In the genomic region with DNA sequence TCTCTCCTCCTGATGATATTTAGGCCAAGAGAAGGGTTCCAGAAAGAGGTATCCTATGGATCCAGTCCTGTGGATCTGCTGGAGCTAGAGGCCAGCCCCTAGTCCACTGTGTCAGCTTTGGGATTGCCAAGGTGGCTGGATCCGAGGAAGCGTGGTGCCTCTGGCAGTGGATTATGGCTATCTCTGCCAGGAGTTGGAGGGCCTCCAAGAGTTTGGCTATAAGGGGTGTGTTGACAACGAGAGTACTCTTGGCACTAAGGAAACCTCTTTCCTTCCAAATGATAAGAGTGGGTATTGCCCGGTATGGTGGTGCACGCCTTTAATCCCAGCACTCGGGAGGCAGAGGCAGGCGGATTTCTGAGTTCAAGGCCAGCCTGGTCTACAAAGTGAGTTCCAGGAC, we compare ENCODE assay signal across 26 mouse cellular contexts. TPM values are rescaled to one million over a fixed set of nuclear protein-coding genes. Genes with fewer than 3 reads are reported as not detected.
DNase-seq lines count a peak whose midpoint lies in the region; TF ChIP-seq lines count a peak whose summit lies in the region.
"Had no signal": no experiment of that assay in that cellular context is flagged by ENCODE, and none has a peak within 500 bp of the region (broad histone marks: within the 10 kb centered on the region; RNA-seq: fewer than 3 reads in every experiment).

No protein-coding gene starts in this region.

- TF ChIP-seq CTCF in cerebellum, adult 2 months (IDR thresholded peaks at IDR 0.05; ENCODE audit: borderline replicate concordance, insufficient read depth, low read depth, low read length), result no peak
- no peak for TF ChIP-seq CTCF in brain, embryonic 14.5 days (IDR thresholded peaks at IDR 0.05; ENCODE audit: borderline replicate concordance, extremely low read depth, insufficient read depth, insufficient read length)

- no peak overlapping the region for H3K27ac ChIP-seq in cerebellum, adult 2 months (ENCODE audit: insufficient read depth, low read length)
- H3K27ac ChIP-seq: embryonic facial prominence, embryonic 10.5 days; embryonic facial prominence, embryonic 13.5 days; forebrain, embryonic 13.5 days; gastrocnemius, adult 2 months; heart, adult 2 months; hindbrain, embryonic 10.5 days; hindbrain, embryonic 13.5 days; intestine, embryonic 15.5 days had no signal

- WGBS in cerebellum, adult 2 months, result 41% methylated on average over 7 of the region's 7 CpGs

- intact Hi-C loops in heart, postnatal 14 days (cut with DNase I), result no loop called here
- intact Hi-C loops in heart, postnatal 36 days (cut with DNase I), result no loop called here
- intact Hi-C loops in heart, postnatal 25 days (cut with DNase I), result no loop called here

- H3K4me3 ChIP-seq in cerebellum, adult 2 months (replicated peaks; ENCODE audit: insufficient read depth, low read depth, low read length), result no peak overlapping the region
- H3K4me3 ChIP-seq: embryonic facial prominence, embryonic 10.5 days; embryonic facial prominence, embryonic 13.5 days; erythroblast, embryonic 14.5 days; forebrain, embryonic 13.5 days; gastrocnemius, adult 2 months; heart, adult 2 months; hindbrain, embryonic 10.5 days; hindbrain, embryonic 13.5 days; intestine, embryonic 15.5 days had no signal

- no peaks in the 10 kb centered on the region for H3K4me1 ChIP-seq in cerebellum, adult 2 months (ENCODE audit: control insufficient read depth, insufficient read depth, low read length)
- H3K4me1 ChIP-seq: embryonic facial prominence, embryonic 10.5 days; embryonic facial prominence, embryonic 13.5 days; forebrain, embryonic 13.5 days; hindbrain, embryonic 10.5 days; hindbrain, embryonic 13.5 days; intestine, embryonic 15.5 days had no signal

- peak; percentile 22 to 29 for DNase-seq in cerebellum, postnatal 14 days
- DNase-seq in cerebellum, adult 2 months, result no peak
- DNase-seq in heart, adult 18-20 months, result peak; percentile 49 to 57
- no peak for DNase-seq in heart, postnatal 14 days
- DNase-seq in heart, postnatal 36 days, result peak; percentile 8 to 28
- no peak for DNase-seq in heart, postnatal 25 days (ENCODE audit: low spot score)
- peak; percentile 3 for DNase-seq in brain, embryonic 14.5 days (ENCODE audit: low read depth)
- no peak for DNase-seq in kidney, postnatal 4 days
- DNase-seq: adrenal gland, adult 2 months; cerebellum, adult 11 months; cerebellum, adult 8-10 months; cerebellum, postnatal 36 days; embryo, embryonic 11 days; forebrain, postnatal 0 days; gastrocnemius, adult 2 months; gastrocnemius, postnatal 14 days; kidney, adult 11 months; kidney, adult 8-10 months had no signal

- TF ChIP-seq POLR2A in cerebellum, adult 2 months (IDR thresholded peaks at IDR 0.05; ENCODE audit: borderline replicate concordance, insufficient read depth, low read length), result no peak
- TF ChIP-seq POLR2A in brain, embryonic 14.5 days (IDR thresholded peaks at IDR 0.05; ENCODE audit: borderline replicate concordance, extremely low read depth, insufficient read depth, insufficient read length, poor library complexity, severe bottlenecking), result no peak

- H3K27me3 ChIP-seq in cerebellum, adult 2 months (ENCODE audit: control insufficient read depth, insufficient read depth, low read length), result no peaks in the 10 kb centered on the region
- H3K27me3 ChIP-seq: embryonic facial prominence, embryonic 13.5 days; forebrain, embryonic 13.5 days; hindbrain, embryonic 13.5 days; intestine, embryonic 15.5 days had no signal

RNA-seq across cellular contexts. Expression of a gene that starts 15.3 kb away (rescaled TPM):
- 1.5 and 1.6 TPM in 2 replicates for polyA plus RNA-seq in cerebellum, adult 2 months (2012; rRNA removed)
- 1 to 10 TPM; 2.7 to 6.6 TPM for total RNA-seq in heart, adult 18-20 months (2021)
- total RNA-seq in heart, postnatal 14 days (2021), result 1 to 10 TPM; 2.4 TPM
- total RNA-seq in heart, postnatal 36 days (2021), result 1 to 10 TPM; 2.9 to 4.9 TPM
- total RNA-seq in heart, postnatal 25 days (2021), result 1 to 10 TPM; 2.2 to 2.5 TPM
- 0.78 and 0.96 TPM in 2 replicates for polyA plus RNA-seq in brain, embryonic 14.5 days (2012; rRNA removed)

RNA-seq across cellular contexts. Expression of a gene that starts 30.2 kb away (rescaled TPM):
- polyA plus RNA-seq in cerebellum, adult 2 months (2012; rRNA removed), result 20.7 and 21.8 TPM in 2 replicates
- 100 to 1,000 TPM in 1 of 2 experiments, 10 to 100 TPM in 1; 77.8 to 101 TPM for total RNA-seq in heart, adult 18-20 months (2021)
- 10 to 100 TPM; 36.2 to 43.8 TPM for total RNA-seq in heart, postnatal 14 days (2021)
- 10 to 100 TPM; 83.9 to 90.1 TPM for total RNA-seq in heart, postnatal 36 days (2021)
- 10 to 100 TPM; 69.6 to 79.6 TPM for total RNA-seq in heart, postnatal 25 days (2021)
- 4.6 and 5.1 TPM in 2 replicates for polyA plus RNA-seq in brain, embryonic 14.5 days (2012; rRNA removed)
- polyA plus RNA-seq: erythroblast, embryonic 14.5 days had no signal

Comparison
In these comparisons a context has a peak if more than half of its experiments do, and no peak if none do; other contexts are left out.
1. DNase-seq: peak in cerebellum, postnatal 14 days (2 of 2), heart, adult 18-20 months (2 of 2), heart, postnatal 36 days (2 of 2) and brain, embryonic 14.5 days (single experiment); none in cerebellum, adult 2 months (0 of 2), heart, postnatal 14 days (0 of 2), heart, postnatal 25 days (single experiment) and kidney, postnatal 4 days (0 of 2).